Mouse (Mus musculus) erythroblast, embryonic 14.5 days (primary cell): ENCODE measurements around the gene Tcea3. TPM values are rescaled to one million over a fixed set of nuclear protein-coding genes. Genes with fewer than 3 reads are reported as not detected.

ENCODE experiments used
- H3K27me3 ChIP-seq: 2 replicates; pipeline ENCODE4 v1.6.1; 2012; ENCODE audit warnings: inconsistent platforms; ENCODE audit not compliant: control insufficient read depth
- H3K36me3 ChIP-seq: 2 replicates; pipeline ENCODE4 v1.6.1; 2012; ENCODE audit warnings: mild to moderate bottlenecking, inconsistent platforms; ENCODE audit not compliant: control insufficient read depth
- H3K4me1 ChIP-seq: 2 replicates; pipeline ENCODE4 v1.6.1; 2012; ENCODE audit warnings: inconsistent platforms; ENCODE audit not compliant: control insufficient read depth
- H3K4me3 ChIP-seq: replicated peaks from 2 replicates; pipeline ENCODE3; 2012; ENCODE audit warnings: moderate library complexity, mild to moderate bottlenecking, inconsistent platforms
- H3K9me3 ChIP-seq: 2 replicates; pipeline ENCODE4 v1.6.1; 2012; ENCODE audit warnings: low read length, inconsistent platforms, mixed read lengths; ENCODE audit not compliant: control insufficient read depth
- GATA1 ChIP-seq: IDR thresholded peaks from 2 replicates; pipeline ENCODE4 v1.6.1; 2012; ENCODE audit warnings: low read length, inconsistent platforms, mixed read lengths
- TAL1 ChIP-seq: IDR thresholded peaks from 3 replicates; pipeline ENCODE4 v1.6.1; 2012; ENCODE audit warnings: low read length, inconsistent platforms, mixed read lengths
- polyA plus RNA-seq: library from polyadenylated mRNA; stranded (reverse); fragments of >175 nt; gene quantifications from 2 replicates; pipeline ENCODE4 v1.2.3, GENCODE M21; 2012

Tcea3 gene
- polyA plus RNA-seq, 1 experiment = not detected

DNA sequence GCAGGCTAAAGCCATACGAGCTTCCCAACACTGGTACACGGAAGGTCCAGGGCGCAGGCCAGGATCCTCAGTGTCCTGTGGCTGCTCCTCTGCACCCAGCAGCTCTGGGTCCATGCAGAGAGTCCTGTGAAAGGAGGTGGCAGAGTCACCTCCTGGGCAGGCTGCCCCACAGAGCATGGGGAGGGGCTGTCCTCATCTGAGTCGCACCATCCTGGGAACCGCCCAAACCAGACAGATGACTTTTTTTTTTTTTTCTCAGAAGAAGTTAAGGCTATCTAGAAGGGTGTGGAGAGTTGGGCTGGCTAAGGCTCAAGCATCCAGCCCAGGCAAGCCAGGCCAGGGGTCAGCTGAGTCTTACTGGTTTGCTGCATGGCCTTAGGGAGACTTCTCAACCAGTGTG, 18.9 kb upstream of the Tcea3 start:
- Histone ChIP-seq H3K4me3 (no peak overlapping the region), H3K9me3 (no peaks in the 10 kb centered on the region), H3K4me1 (no peaks in the 10 kb centered on the region), H3K36me3 (no peaks in the 10 kb centered on the region; the same call in 1 of the 2 replicates), H3K27me3 (peaks cover 3% of the 10 kb centered on the region; the same call in 1 of the 2 replicates)
- TF ChIP-seq TAL1 = no peak
- no peak for TF ChIP-seq GATA1

DNA sequence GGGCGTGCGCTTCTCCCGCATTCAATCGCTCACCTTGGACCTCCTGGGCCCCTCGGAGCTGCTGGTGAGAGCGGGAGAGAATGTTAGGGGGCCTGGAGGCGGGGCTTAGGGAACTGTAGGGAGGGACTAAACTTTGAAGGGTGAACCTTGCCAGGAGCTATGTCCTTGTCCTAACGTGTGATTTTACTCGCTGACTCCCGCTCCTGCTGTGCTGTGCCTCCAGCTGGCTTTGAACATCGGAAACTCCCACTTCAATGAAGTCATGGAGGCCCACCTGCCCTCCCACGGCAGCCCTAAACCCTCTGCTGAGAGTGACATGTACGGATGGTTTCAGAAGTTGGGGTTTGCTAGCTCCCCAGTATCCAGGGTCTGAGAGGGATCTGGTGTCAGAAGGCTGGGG, 8.9 kb upstream of the Tcea3 start:
- peaks cover 4% of the 10 kb centered on the region; the same call in 1 of the 2 replicates for H3K36me3 ChIP-seq
- H3K4me1 ChIP-seq = no peaks in the 10 kb centered on the region; the same call in 1 of the 2 replicates
- TF ChIP-seq TAL1 (no peak), GATA1 (no peak)
- H3K4me3 ChIP-seq = no peak overlapping the region
- peaks cover 4% of the 10 kb centered on the region for H3K9me3 ChIP-seq
- H3K27me3 ChIP-seq = peaks cover 52% of the 10 kb centered on the region

DNA sequence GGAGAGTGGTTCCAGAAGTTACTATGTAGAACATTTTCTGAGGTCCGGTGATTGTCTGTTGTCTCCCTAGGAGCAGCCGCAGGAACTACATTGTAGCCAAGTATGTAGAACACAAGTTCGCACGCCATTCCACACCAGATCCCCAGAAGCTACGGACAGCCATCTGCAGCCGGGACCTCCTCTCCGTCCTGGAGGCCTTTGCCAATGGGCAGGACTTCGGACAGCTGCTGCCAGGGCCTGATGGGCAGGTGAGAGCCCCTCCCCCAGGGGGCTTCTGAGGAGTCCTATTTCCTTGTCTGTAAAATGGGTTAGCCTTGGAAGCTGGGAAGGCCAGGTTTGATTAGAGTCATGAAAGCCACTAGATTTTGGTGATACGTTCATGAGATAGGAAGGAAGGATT, 8.4 kb upstream of the Tcea3 start:
- H3K9me3 ChIP-seq = peaks cover 4% of the 10 kb centered on the region

DNA sequence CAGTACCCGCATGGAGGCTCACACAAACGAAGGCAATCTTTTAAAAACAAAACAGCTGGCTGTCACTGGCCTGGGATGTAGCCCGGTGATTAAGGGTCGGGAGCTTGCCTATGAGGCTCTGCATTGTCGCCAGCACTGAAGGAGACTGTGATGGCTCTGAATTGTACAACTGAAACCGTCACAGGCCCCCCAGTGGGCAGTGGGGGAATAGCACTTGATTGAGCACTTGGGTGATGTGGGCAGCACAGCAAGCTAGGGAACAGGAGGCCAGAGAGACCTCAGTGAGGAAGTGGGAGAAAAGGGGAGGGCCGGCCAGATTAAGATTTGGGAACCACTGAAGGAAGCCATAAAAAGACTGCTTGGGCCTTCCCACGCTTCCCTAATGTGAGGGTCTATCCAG, 7.9 kb upstream of the Tcea3 start:
- Histone ChIP-seq H3K4me1 (no peaks in the 10 kb centered on the region; the same call in 1 of the 2 replicates), H3K27me3 (peaks cover 61% of the 10 kb centered on the region), H3K9me3 (peaks cover 4% of the 10 kb centered on the region), H3K4me3 (no peak overlapping the region), H3K36me3 (peaks cover 4% of the 10 kb centered on the region; the same call in 1 of the 2 replicates)
- TF ChIP-seq GATA1 = no peak
- no peak for TF ChIP-seq TAL1

More for the DNA sequence above, 8.4 kb upstream of the Tcea3 start:
- H3K36me3 ChIP-seq = peaks cover 4% of the 10 kb centered on the region; the same call in 1 of the 2 replicates
- H3K4me3 ChIP-seq = no peak overlapping the region
- no peaks in the 10 kb centered on the region; the same call in 1 of the 2 replicates for H3K4me1 ChIP-seq
- peaks cover 56% of the 10 kb centered on the region for H3K27me3 ChIP-seq
- TF ChIP-seq GATA1 = no peak
- TF ChIP-seq TAL1 = no peak

- TF ChIP-seq GATA1 = no peak
- TF ChIP-seq TAL1 = no peak
- peaks cover 4% of the 10 kb centered on the region; the same call in 1 of the 2 replicates for H3K36me3 ChIP-seq
- H3K4me3 ChIP-seq = no peak overlapping the region
- no peaks in the 10 kb centered on the region; the same call in 1 of the 2 replicates for H3K4me1 ChIP-seq
- H3K27me3 ChIP-seq = peaks cover 66% of the 10 kb centered on the region
- peaks cover 4% of the 10 kb centered on the region for H3K9me3 ChIP-seq
Observed at GRCm38 (mm10) chr4:136240123-136240522, 7.4 kb upstream of the Tcea3 start.

DNA sequence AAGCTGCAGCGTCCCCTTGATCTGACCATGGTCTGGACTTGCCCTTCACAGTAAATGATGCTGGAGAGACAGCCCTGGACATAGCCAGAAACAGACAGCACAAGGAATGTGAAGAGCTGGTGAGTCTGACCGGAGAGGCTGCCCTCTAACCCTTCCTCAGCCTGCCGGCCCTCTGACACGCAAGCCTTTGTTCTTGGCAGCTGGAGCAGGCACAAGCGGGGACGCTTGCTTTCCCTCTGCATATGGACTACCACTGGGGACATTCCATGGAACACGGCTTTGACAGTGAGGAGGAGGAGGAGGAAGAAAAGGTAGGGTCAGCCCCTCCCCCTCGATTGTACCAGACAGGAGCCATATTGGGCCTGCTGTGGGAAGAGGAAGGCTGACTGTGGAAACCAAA, 6.6 kb upstream of the Tcea3 start:
- H3K36me3 ChIP-seq = peaks cover 3% of the 10 kb centered on the region; the same call in 1 of the 2 replicates
- TF ChIP-seq TAL1 (no peak), GATA1 (no peak)
- H3K9me3 ChIP-seq = peaks cover 2% of the 10 kb centered on the region
- peaks cover 74% of the 10 kb centered on the region for H3K27me3 ChIP-seq
- no peaks in the 10 kb centered on the region; the same call in 1 of the 2 replicates for H3K4me1 ChIP-seq
- H3K4me3 ChIP-seq = no peak overlapping the region

GRCm38 (mm10) chr4:136242065-136242703, 5.3 kb upstream of the Tcea3 start:
- Histone ChIP-seq H3K27me3 (peaks cover 80% of the 10 kb centered on the region), H3K4me3 (no peak overlapping the region), H3K4me1 (no peaks in the 10 kb centered on the region; the same call in 1 of the 2 replicates), H3K9me3 (no peaks in the 10 kb centered on the region), H3K36me3 (peaks cover 2% of the 10 kb centered on the region; the same call in 1 of the 2 replicates)
- TF ChIP-seq GATA1 (no peak), TAL1 (no peak)

DNA sequence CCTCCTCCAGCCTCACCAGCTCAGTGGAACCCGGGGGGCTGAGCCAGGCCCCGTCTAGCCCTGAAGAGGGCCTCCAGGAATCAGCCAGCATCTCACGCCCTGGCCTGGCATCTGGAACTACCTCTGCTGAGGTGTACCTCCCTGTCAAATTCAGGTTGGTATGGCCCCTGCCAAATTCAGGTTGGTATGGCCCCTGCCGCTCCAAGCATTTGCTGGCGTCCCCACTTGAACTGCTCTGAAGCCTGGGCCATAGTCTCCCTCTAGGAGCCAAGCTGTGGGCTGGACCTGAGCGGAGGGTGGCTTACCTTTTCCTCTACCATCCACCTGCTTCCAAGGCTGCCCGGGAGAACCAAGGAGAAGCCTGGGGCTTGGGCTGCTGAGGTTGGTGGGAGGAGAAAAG, 4.8 kb upstream of the Tcea3 start:
- TF ChIP-seq TAL1 = no peak
- TF ChIP-seq GATA1 = no peak
- H3K9me3 ChIP-seq = no peaks in the 10 kb centered on the region
- H3K4me1 ChIP-seq = no peaks in the 10 kb centered on the region; the same call in 1 of the 2 replicates
- peaks cover 2% of the 10 kb centered on the region; the same call in 1 of the 2 replicates for H3K36me3 ChIP-seq
- no peak overlapping the region for H3K4me3 ChIP-seq
- peaks cover 81% of the 10 kb centered on the region for H3K27me3 ChIP-seq

- no peak for TF ChIP-seq GATA1
- no peak for TF ChIP-seq TAL1
- no peaks in the 10 kb centered on the region for H3K4me1 ChIP-seq
- peaks cover 2% of the 10 kb centered on the region; the same call in 1 of the 2 replicates for H3K36me3 ChIP-seq
- H3K4me3 ChIP-seq = no peak overlapping the region
- peaks cover 81% of the 10 kb centered on the region for H3K27me3 ChIP-seq
- H3K9me3 ChIP-seq = no peaks in the 10 kb centered on the region
Observed at GRCm38 (mm10) chr4:136244208-136244607, 3.3 kb upstream of the Tcea3 start.
